ENCODE assay signal across 8 mouse cellular contexts in the genomic region with DNA sequence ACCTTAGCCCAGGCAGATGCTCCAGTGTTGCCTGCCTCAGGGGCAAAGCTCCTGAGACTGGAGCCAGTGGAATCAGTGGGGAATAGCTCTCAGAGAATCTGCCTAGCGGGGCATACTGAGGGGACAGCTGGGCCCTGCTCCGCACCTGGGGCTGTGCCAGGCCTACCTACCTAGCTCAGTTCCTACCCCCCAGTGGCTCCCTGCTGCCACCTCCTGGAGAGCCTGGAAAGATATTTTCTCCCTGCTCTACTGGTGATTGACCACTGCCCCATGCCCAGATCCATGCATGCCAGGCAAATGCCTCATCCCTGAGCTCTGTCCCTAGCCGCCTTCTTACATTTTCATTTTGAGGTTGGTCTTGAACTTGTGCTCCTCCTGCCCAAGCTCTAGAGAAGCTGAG. TPM values are rescaled to one million over a fixed set of nuclear protein-coding genes. Genes with fewer than 3 reads are reported as not detected.
DNase-seq lines count a peak whose midpoint lies in the region; ATAC-seq and TF ChIP-seq lines count a peak whose summit lies in the region.

No protein-coding gene starts in this region.

- no peak overlapping the region for H3K27ac ChIP-seq in left cerebral cortex, adult 2 months
- H3K27ac ChIP-seq in intestine, postnatal 0 days (ENCODE audit: low read depth, low read length) = no peak overlapping the region
- H3K27ac ChIP-seq in liver, embryonic 12.5 days = peak overlapping the region; percentile 32; the same call in 1 of the 2 replicates

- no peak overlapping the region for H3K4me3 ChIP-seq in left cerebral cortex, adult 2 months
- no peak overlapping the region for H3K4me3 ChIP-seq in intestine, postnatal 0 days (ENCODE audit: low read depth, low read length)
- H3K4me3 ChIP-seq in liver, embryonic 12.5 days = no peak overlapping the region

- peak; percentile 50; the same call in 1 of the 2 replicates for ATAC-seq in intestine, postnatal 0 days
- ATAC-seq in liver, embryonic 12.5 days = peak; percentile 55
- no peak for ATAC-seq in activated CD4-positive, CD25-positive, alpha-beta regulatory T cell, adult 4 months

- H3K9me3 ChIP-seq in intestine, postnatal 0 days (ENCODE audit: control insufficient read depth) = no peaks in the 10 kb centered on the region
- H3K9me3 ChIP-seq in liver, embryonic 12.5 days (replicated peaks) = no peaks in the 10 kb centered on the region

- no peak overlapping the region for H3K4me2 ChIP-seq in intestine, postnatal 0 days (replicated peaks; ENCODE audit: low read depth)
- H3K4me2 ChIP-seq in liver, embryonic 12.5 days = no peak overlapping the region

- H3K27me3 ChIP-seq in intestine, postnatal 0 days (replicated peaks; ENCODE audit: control insufficient read depth, insufficient read depth, low read length) = no peaks in the 10 kb centered on the region
- H3K27me3 ChIP-seq in liver, embryonic 12.5 days (replicated peaks) = 0 out of 2 replicates have a peak, but pooled peaks cover 2% of the 10 kb centered on the region

- 73% methylated on average over 3 of the region's 3 CpGs for WGBS in intestine, postnatal 0 days
- WGBS in liver, embryonic 12.5 days (ENCODE audit: insufficient replicate concordance) = 73% methylated on average over 3 of the region's 3 CpGs

- intact Hi-C loops in left cerebral cortex, adult 2 months (cut with DNase I) = loop anchor here (2.0 kb wide), 2 partner anchors 22 to 30 kb away; no protein-coding TSS in a partner anchor

- DNase-seq in left cerebral cortex, adult 2 months (ENCODE audit: extremely low spot score in 1 of 2, low spot score in 2 of 2) = peak in 1 of 2 experiments; percentile 70
- DNase-seq in left cerebral cortex, adult 8-10 months (ENCODE audit: low spot score in 2 of 2) = no peak
- peak; percentile 20 for DNase-seq in T-cell, adult 2 months (ENCODE audit: low spot score)
- peak; percentile 67 to 80 for DNase-seq in cerebellum, postnatal 25 days
- peak; percentile 75 for DNase-seq in right cerebral cortex, postnatal 4 days

- TF ChIP-seq CTCF in left cerebral cortex, adult 2 months (IDR thresholded peaks at IDR 0.05) = peak; percentile 76
- peak; percentile 85 for TF ChIP-seq CTCF in intestine, postnatal 0 days (IDR thresholded peaks at IDR 0.05; ENCODE audit: low read depth)

- H3K9ac ChIP-seq in intestine, postnatal 0 days (ENCODE audit: low read depth, low read length) = no peak overlapping the region
- no peak overlapping the region for H3K9ac ChIP-seq in liver, embryonic 12.5 days

- H3K36me3 ChIP-seq in intestine, postnatal 0 days (ENCODE audit: control insufficient read depth, insufficient read depth) = peaks cover 8% of the 10 kb centered on the region; the same call in 1 of the 2 replicates
- peaks cover 100% of the 10 kb centered on the region for H3K36me3 ChIP-seq in liver, embryonic 12.5 days

- H3K4me1 ChIP-seq in intestine, postnatal 0 days (replicated peaks; ENCODE audit: control insufficient read depth, insufficient read depth, low read length) = 0 out of 2 replicates have a peak, but pooled peaks cover 5% of the 10 kb centered on the region
- peaks cover 45% of the 10 kb centered on the region for H3K4me1 ChIP-seq in liver, embryonic 12.5 days

RNA-seq across cellular contexts. Expression of gene Ccdc24, which starts 13.6 kb away (rescaled TPM):
- total RNA-seq in left cerebral cortex, adult 2 months (2021) = 1 to 10 TPM in 1 of 2 experiments, under 1 TPM in 1; 0.94 to 1.4 TPM
- under 1 TPM; 0.33 to 0.94 (median 0.67) TPM for total RNA-seq in left cerebral cortex, adult 8-10 months (2022)
- 0.64 and 0.80 TPM in 2 replicates for polyA plus RNA-seq in intestine, postnatal 0 days (2015; fragmentation: Nextera tagmentation; extraction: Ambion mirVana)
- polyA plus RNA-seq in liver, embryonic 12.5 days (2016; fragmentation: Nextera tagmentation; extraction: Ambion mirVana) = 1.7 and 2.0 TPM in 2 replicates
- polyA plus RNA-seq in activated CD4-positive, CD25-positive, alpha-beta regulatory T cell, adult 4 months (2017; shearing (Covaris generic)) = not detected

RNA-seq across cellular contexts. Expression of gene Slc6a9, which starts 24.5 kb away (rescaled TPM):
- 10 to 100 TPM; 34.2 to 35.4 TPM for total RNA-seq in left cerebral cortex, adult 2 months (2021)
- 10 to 100 TPM; 56.1 to 61.2 (median 58.5) TPM for total RNA-seq in left cerebral cortex, adult 8-10 months (2022)
- 4.9 and 5.8 TPM in 2 replicates for polyA plus RNA-seq in intestine, postnatal 0 days (2015; fragmentation: Nextera tagmentation; extraction: Ambion mirVana)
- 52.8 and 57.8 TPM in 2 replicates for polyA plus RNA-seq in liver, embryonic 12.5 days (2016; fragmentation: Nextera tagmentation; extraction: Ambion mirVana)
- under 1 TPM in 1 of 2 experiments, not detected in 1; 0.51 TPM for polyA plus RNA-seq in activated CD4-positive, CD25-positive, alpha-beta regulatory T cell, adult 4 months (2017; shearing (Covaris generic))

RNA-seq across cellular contexts. Expression of gene B4galt2, which starts 24.5 kb away (rescaled TPM):
- total RNA-seq in left cerebral cortex, adult 2 months (2021) = 10 to 100 TPM; 86.7 to 90.6 TPM
- total RNA-seq in left cerebral cortex, adult 8-10 months (2022) = 10 to 100 TPM; 73.0 to 85.0 (median 79.7) TPM
- polyA plus RNA-seq in intestine, postnatal 0 days (2015; fragmentation: Nextera tagmentation; extraction: Ambion mirVana) = 8.7 and 8.9 TPM in 2 replicates
- 5.2 and 5.7 TPM in 2 replicates for polyA plus RNA-seq in liver, embryonic 12.5 days (2016; fragmentation: Nextera tagmentation; extraction: Ambion mirVana)
- polyA plus RNA-seq in activated CD4-positive, CD25-positive, alpha-beta regulatory T cell, adult 4 months (2017; shearing (Covaris generic)) = not detected

RNA-seq across cellular contexts. Expression of gene Atp6v0b, which starts 28.3 kb away (rescaled TPM):
- total RNA-seq in left cerebral cortex, adult 2 months (2021) = 100 to 1,000 TPM; 430 to 462 TPM
- 100 to 1,000 TPM; 386 to 441 (median 416) TPM for total RNA-seq in left cerebral cortex, adult 8-10 months (2022)
- polyA plus RNA-seq in intestine, postnatal 0 days (2015; fragmentation: Nextera tagmentation; extraction: Ambion mirVana) = 441 and 442 TPM in 2 replicates
- polyA plus RNA-seq in liver, embryonic 12.5 days (2016; fragmentation: Nextera tagmentation; extraction: Ambion mirVana) = 180 and 198 TPM in 2 replicates
- 100 to 1,000 TPM in 1 of 2 experiments, 10 to 100 TPM in 1; 75.9 to 111 TPM for polyA plus RNA-seq in activated CD4-positive, CD25-positive, alpha-beta regulatory T cell, adult 4 months (2017; shearing (Covaris generic))

RNA-seq across cellular contexts. Expression of gene Dph2, which starts 33.0 kb away (rescaled TPM):
- total RNA-seq in left cerebral cortex, adult 2 months (2021) = 10 to 100 TPM in 1 of 2 experiments, 1 to 10 TPM in 1; 9.1 to 11.4 TPM
- total RNA-seq in left cerebral cortex, adult 8-10 months (2022) = 10 to 100 TPM in 2 of 4 experiments, 1 to 10 TPM in 2; 9.5 to 12.0 (median 10.7) TPM
- 5.0 and 5.5 TPM in 2 replicates for polyA plus RNA-seq in intestine, postnatal 0 days (2015; fragmentation: Nextera tagmentation; extraction: Ambion mirVana)
- polyA plus RNA-seq in liver, embryonic 12.5 days (2016; fragmentation: Nextera tagmentation; extraction: Ambion mirVana) = 15.5 and 15.8 TPM in 2 replicates
- 10 to 100 TPM; 21.1 to 25.4 TPM for polyA plus RNA-seq in activated CD4-positive, CD25-positive, alpha-beta regulatory T cell, adult 4 months (2017; shearing (Covaris generic))

Comparison
In these comparisons a context has a peak if more than half of its experiments do, and no peak if none do; other contexts are left out.
1. DNase-seq: peak in T-cell, adult 2 months (single experiment), cerebellum, postnatal 25 days (2 of 2) and right cerebral cortex, postnatal 4 days (single experiment); none in left cerebral cortex, adult 8-10 months (0 of 2).